Mouse (Mus musculus): ENCODE measurements around the gene Col25a1. TPM values are rescaled to one million over a fixed set of nuclear protein-coding genes. Genes with fewer than 3 reads are reported as not detected.
A peak's percentile ranks its signal among the peaks of the same experiment; 100 is the strongest.

Col25a1 gene
- polyA plus RNA-seq, 1 experiment from 2014 or later: 6.3 TPM

DNA sequence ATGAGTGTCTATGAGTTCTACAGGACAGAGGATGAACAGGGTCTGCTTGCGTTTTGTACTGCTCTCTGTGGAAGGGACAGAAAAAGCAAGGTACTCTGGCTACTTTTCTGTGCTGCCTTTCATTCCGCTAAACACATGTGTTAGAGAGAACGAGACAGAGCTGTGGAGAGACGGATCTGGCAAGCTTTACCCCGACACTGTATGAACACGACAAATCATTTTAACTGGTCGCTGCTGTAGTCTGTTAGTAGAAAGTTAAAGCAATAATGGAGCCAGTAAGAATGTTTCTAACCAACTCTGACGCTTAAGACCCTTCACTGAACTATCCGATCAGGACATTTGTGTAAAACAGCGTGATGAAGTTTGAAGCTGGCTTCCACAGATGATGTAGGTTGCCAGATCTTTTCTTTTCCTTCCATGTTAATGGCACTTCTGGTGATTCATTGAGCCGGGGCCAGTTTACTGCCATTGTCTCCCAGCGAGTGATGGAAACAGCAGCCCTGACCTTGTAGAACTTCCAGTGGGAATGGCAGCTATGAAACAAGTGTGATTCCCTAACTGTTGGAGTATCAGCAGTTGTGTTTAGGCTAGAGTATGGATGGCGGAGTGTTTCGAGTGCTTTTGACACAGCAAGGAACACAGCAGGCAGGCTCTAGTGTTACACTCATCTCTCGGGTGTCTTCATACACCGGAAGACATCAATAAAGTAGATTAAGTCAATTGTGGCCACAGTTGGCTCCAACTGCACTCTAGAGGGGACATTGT lies 437.2 kb downstream of the Col25a1 start:
- Histone ChIP-seq H3K27me3 (ENCODE audit: control insufficient read depth, insufficient read depth, low read length) (no peaks in the 10 kb centered on the region), H3K9ac (no peak overlapping the region), H3K4me1 (replicated peaks; ENCODE audit: control insufficient read depth, insufficient read depth, low read length) (no peaks in the 10 kb centered on the region), H3K4me3 (replicated peaks; ENCODE audit: low read length) (no peak overlapping the region), H3K4me2 (replicated peaks) (no peak overlapping the region), H3K27ac (no peak overlapping the region), H3K36me3 (replicated peaks; ENCODE audit: control insufficient read depth, insufficient read depth) (no peaks in the 10 kb centered on the region), H3K9me3 (ENCODE audit: control insufficient read depth, low read length) (no peaks in the 10 kb centered on the region)
- ATAC-seq (ENCODE audit: low FRiP score): no peak
- no peak for DNase-seq (ENCODE audit: low spot score)
- 84% methylated on average over 16 of the region's 16 CpGs for WGBS

DNA sequence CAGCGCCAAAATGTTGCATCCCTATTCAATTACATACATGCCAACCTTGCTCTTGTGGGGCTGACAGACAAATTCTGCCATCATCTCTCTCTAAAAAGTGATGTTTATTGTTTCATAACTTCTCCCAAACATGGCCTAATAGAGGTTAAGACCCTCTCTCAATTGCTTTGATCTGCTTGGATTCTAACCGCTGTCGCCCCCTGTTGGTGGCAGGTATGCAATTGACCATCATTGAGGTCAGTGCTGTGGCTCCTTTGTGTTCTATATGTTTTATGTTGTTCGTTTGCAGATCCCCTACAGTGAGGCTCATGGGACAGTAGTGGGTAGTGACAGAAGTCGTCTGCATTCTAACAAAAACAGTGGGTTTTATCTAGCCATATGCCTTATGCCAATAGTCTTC lies 441.9 kb downstream of the Col25a1 start:
- Histone ChIP-seq H3K9ac (no peak overlapping the region), H3K4me2 (replicated peaks) (no peak overlapping the region), H3K27me3 (ENCODE audit: control insufficient read depth, insufficient read depth, low read length) (no peaks in the 10 kb centered on the region), H3K27ac (no peak overlapping the region), H3K4me3 (replicated peaks; ENCODE audit: low read length) (no peak overlapping the region), H3K9me3 (ENCODE audit: control insufficient read depth, low read length) (no peaks in the 10 kb centered on the region), H3K4me1 (replicated peaks; ENCODE audit: control insufficient read depth, insufficient read depth, low read length) (no peaks in the 10 kb centered on the region), H3K36me3 (replicated peaks; ENCODE audit: control insufficient read depth, insufficient read depth) (no peaks in the 10 kb centered on the region)
- 71% methylated on average over 5 of the region's 5 CpGs for WGBS
- ATAC-seq (ENCODE audit: low FRiP score) (no peak), DNase-seq (ENCODE audit: low spot score) (no peak)

DNA sequence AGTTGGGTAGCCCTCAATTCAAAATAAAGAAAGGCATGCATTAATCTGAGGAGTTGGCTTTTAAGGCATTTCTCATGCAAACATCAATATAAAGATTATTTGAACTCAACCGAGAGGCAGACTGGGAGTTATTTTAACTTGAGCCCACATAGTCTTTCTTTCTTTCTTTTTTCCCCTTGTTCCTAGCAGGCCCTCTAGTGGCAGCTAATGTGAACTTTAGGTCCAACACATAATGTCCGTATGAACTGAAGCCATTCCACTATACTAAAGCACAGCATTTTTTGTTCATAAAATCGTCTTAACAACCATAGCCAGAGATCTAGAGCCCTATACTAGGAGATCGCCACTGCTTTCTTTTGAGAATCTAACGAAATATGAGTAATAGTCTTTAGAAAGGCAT lies 443.4 kb downstream of the Col25a1 start:
- H3K27ac ChIP-seq: no peak overlapping the region
- no peak overlapping the region for H3K9ac ChIP-seq
- no peaks in the 10 kb centered on the region for H3K9me3 ChIP-seq (ENCODE audit: control insufficient read depth, low read length)
- 23% methylated on average over 5 of the region's 5 CpGs for WGBS
- no peak overlapping the region for H3K4me3 ChIP-seq (replicated peaks; ENCODE audit: low read length)
- H3K27me3 ChIP-seq (ENCODE audit: control insufficient read depth, insufficient read depth, low read length): no peaks in the 10 kb centered on the region
- no peak overlapping the region for H3K4me2 ChIP-seq (replicated peaks)
- no peaks in the 10 kb centered on the region for H3K36me3 ChIP-seq (replicated peaks; ENCODE audit: control insufficient read depth, insufficient read depth)
- 0 out of 2 replicates have a peak, but pooled peaks cover 2% of the 10 kb centered on the region for H3K4me1 ChIP-seq (replicated peaks; ENCODE audit: control insufficient read depth, insufficient read depth, low read length)
- no peak for ATAC-seq (ENCODE audit: low FRiP score)
- DNase-seq (ENCODE audit: low spot score): peak; percentile 76

DNA sequence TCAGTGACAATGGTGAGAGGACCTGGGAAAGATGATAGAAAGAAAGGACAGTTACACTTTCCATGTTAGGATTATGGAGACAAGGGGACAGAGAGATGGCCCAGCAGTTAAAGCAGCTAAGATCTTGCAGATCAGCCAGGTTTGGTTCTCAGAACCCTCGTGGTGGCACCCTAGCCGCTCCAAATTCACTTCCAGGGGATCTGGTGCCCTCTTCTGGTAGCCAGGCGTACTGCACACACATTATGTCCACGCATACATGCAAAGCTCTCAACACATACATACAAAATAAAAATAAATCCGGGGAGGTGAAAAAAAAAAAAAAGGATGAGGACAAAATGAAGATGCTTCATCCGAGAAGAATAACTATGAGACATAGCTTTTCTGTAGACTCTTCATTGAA lies 445.4 kb downstream of the Col25a1 start:
- DNase-seq (ENCODE audit: low spot score): no peak
- 69% methylated on average over 6 of the region's 6 CpGs for WGBS
- Histone ChIP-seq H3K27me3 (ENCODE audit: control insufficient read depth, insufficient read depth, low read length) (no peaks in the 10 kb centered on the region), H3K9ac (no peak overlapping the region), H3K4me2 (replicated peaks) (no peak overlapping the region), H3K4me3 (replicated peaks; ENCODE audit: low read length) (no peak overlapping the region), H3K9me3 (ENCODE audit: control insufficient read depth, low read length) (no peaks in the 10 kb centered on the region), H3K4me1 (replicated peaks; ENCODE audit: control insufficient read depth, insufficient read depth, low read length) (0 out of 2 replicates have a peak, but pooled peaks cover 2% of the 10 kb centered on the region), H3K27ac (no peak overlapping the region), H3K36me3 (replicated peaks; ENCODE audit: control insufficient read depth, insufficient read depth) (no peaks in the 10 kb centered on the region)
- ATAC-seq (ENCODE audit: low FRiP score): no peak

DNA sequence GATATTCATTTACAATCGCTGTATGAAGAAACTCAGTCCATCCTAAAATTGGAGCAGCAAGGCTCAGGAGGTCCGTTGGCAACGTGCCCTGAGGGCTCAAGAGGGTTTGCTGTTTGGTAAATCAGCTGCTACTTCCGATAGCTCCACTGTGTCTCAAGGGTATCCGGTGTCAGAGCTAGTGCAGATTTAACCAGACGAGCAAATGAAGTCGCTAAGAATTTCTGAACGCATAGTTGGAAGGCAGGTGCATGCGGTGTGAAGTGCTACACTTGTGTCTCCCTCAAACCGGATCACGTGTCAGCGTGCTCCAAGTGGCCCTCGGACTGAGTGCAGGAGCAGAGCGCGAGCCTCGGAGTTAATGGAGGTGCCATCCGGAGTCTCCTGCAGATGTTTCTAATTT lies 448.2 kb downstream of the Col25a1 start:
- Histone ChIP-seq H3K4me2 (replicated peaks) (no peak overlapping the region), H3K9me3 (ENCODE audit: control insufficient read depth, low read length) (no peaks in the 10 kb centered on the region), H3K9ac (no peak overlapping the region), H3K27ac (no peak overlapping the region), H3K4me1 (replicated peaks; ENCODE audit: control insufficient read depth, insufficient read depth, low read length) (0 out of 2 replicates have a peak, but pooled peaks cover 2% of the 10 kb centered on the region), H3K4me3 (replicated peaks; ENCODE audit: low read length) (no peak overlapping the region), H3K27me3 (ENCODE audit: control insufficient read depth, insufficient read depth, low read length) (no peaks in the 10 kb centered on the region), H3K36me3 (replicated peaks; ENCODE audit: control insufficient read depth, insufficient read depth) (no peaks in the 10 kb centered on the region)
- ATAC-seq (ENCODE audit: low FRiP score): no peak
- WGBS: 69% methylated on average over 17 of the region's 17 CpGs
- DNase-seq (ENCODE audit: low spot score): peak; percentile 44

DNA sequence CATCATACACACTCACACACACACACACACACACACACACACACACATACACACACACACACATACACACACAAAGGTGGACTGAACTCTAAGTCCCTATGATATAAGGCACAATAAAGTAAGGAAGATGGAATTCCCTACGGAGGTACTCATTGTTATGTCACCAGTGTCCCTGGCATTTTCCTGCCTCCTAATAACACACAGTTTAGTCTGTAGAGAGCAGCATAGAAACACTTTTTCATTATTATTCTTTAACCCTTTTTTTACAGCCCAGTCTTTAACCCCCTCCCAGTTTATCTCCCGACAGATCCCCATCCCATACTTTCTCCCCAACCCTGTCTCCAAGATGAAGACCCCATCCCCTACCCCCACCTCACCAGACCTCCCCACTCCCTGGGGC lies 450.3 kb downstream of the Col25a1 start:
- DNase-seq (ENCODE audit: low spot score) (no peak), ATAC-seq (ENCODE audit: low FRiP score) (no peak)
- no peaks in the 10 kb centered on the region for H3K27me3 ChIP-seq (ENCODE audit: control insufficient read depth, insufficient read depth, low read length)
- 90% methylated on average over 2 of the region's 2 CpGs for WGBS
- no peak overlapping the region for H3K27ac ChIP-seq
- no peaks in the 10 kb centered on the region for H3K9me3 ChIP-seq (ENCODE audit: control insufficient read depth, low read length)
- H3K4me1 ChIP-seq (replicated peaks; ENCODE audit: control insufficient read depth, insufficient read depth, low read length): 0 out of 2 replicates have a peak, but pooled peaks cover 2% of the 10 kb centered on the region
- no peak overlapping the region for H3K9ac ChIP-seq
- H3K4me3 ChIP-seq (replicated peaks; ENCODE audit: low read length): no peak overlapping the region
- H3K4me2 ChIP-seq (replicated peaks): no peak overlapping the region
- H3K36me3 ChIP-seq (replicated peaks; ENCODE audit: control insufficient read depth, insufficient read depth): no peaks in the 10 kb centered on the region

DNA sequence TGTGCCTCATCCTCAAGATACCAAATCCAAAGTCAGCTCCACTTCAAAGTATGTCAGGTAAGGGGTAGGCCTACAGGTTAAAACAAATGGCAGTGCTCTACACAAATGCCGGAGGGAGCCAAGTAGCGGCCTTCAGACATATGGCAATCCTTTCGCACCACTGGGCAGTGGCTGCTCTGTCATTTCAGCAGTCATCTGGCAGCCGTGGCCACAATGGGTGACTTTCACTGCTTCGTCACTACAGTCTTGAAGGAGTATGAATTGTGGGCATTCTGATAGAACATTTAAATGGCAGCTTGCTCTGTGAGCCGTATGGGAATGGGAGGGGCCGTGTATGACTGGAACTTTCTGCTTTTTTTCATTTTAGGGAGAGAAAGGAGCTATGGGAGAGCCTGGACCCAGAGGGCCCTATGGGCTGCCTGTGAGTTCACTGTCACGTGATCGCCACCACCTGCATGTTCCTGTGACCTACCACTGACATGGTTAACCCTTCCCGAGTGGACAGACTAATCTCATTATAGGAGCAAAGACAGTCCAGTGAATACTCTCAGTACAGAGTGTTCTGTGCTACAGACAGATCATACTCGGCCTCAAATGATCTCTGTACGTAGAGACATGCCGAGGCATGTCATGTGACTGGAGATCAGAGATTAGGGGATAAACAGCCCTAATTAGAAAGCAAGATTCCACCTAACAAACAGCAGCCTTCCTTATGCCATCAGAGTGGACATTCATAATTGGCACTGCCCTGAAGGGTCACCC lies 451.8 kb downstream of the Col25a1 start:
- ATAC-seq (ENCODE audit: low FRiP score) (no peak), DNase-seq (ENCODE audit: low spot score) (no peak)
- Histone ChIP-seq H3K4me3 (replicated peaks; ENCODE audit: low read length) (no peak overlapping the region), H3K4me2 (replicated peaks) (no peak overlapping the region), H3K9ac (no peak overlapping the region), H3K4me1 (replicated peaks; ENCODE audit: control insufficient read depth, insufficient read depth, low read length) (0 out of 2 replicates have a peak, but pooled peaks cover 2% of the 10 kb centered on the region), H3K9me3 (ENCODE audit: control insufficient read depth, low read length) (no peaks in the 10 kb centered on the region), H3K27ac (no peak overlapping the region), H3K36me3 (replicated peaks; ENCODE audit: control insufficient read depth, insufficient read depth) (no peaks in the 10 kb centered on the region), H3K27me3 (ENCODE audit: control insufficient read depth, insufficient read depth, low read length) (no peaks in the 10 kb centered on the region)
- WGBS: 82% methylated on average over 13 of the region's 13 CpGs

DNA sequence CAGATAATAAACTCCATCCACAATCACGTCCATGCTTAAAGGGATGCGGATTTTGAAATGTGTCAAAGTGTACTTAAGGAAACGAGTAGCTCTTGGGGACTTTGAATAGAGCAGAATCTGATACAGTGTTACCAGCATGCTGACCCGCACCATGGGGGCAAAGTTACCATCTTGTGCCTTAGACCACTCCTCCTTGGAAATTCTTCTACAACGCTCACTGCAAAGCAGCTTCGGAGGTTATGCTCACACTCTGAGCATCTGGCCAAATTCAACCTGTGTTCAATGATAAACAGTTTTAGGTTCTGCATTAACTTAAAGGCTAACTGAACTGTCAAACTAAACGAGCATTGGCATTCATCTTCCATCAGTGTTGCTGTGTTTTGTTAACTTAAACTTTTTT lies 452.7 kb downstream of the Col25a1 start:
- ATAC-seq (ENCODE audit: low FRiP score) (no peak), DNase-seq (ENCODE audit: low spot score) (no peak)
- Histone ChIP-seq H3K36me3 (replicated peaks; ENCODE audit: control insufficient read depth, insufficient read depth) (no peaks in the 10 kb centered on the region), H3K27me3 (ENCODE audit: control insufficient read depth, insufficient read depth, low read length) (no peaks in the 10 kb centered on the region), H3K9me3 (ENCODE audit: control insufficient read depth, low read length) (no peaks in the 10 kb centered on the region), H3K27ac (no peak overlapping the region), H3K9ac (no peak overlapping the region), H3K4me2 (replicated peaks) (no peak overlapping the region), H3K4me3 (replicated peaks; ENCODE audit: low read length) (no peak overlapping the region), H3K4me1 (replicated peaks; ENCODE audit: control insufficient read depth, insufficient read depth, low read length) (0 out of 2 replicates have a peak, but pooled peaks cover 2% of the 10 kb centered on the region)
- 87% methylated on average over 7 of the region's 7 CpGs for WGBS

DNA sequence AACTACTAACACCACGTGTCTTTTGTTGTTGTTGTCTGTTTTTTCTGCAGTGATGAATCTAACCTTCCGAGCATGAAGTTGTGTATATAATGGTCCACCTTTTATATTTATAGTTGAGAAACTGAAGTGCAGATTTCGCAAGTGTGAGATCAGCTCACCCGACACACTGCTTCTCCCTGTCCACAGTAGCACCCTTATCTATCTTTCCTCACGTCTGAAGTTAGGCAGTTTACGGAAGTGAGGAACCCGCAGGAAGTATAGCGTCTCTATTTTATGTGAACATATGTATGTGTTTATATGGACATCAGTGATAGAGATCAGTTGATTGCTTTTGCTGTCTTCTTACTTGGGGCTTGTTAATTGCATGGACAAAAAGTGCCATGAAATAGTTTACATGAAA lies 463.7 kb downstream of the Col25a1 start:
- DNase-seq (ENCODE audit: low spot score) (no peak), ATAC-seq (ENCODE audit: low FRiP score) (no peak)
- no peaks in the 10 kb centered on the region for H3K4me1 ChIP-seq (replicated peaks; ENCODE audit: control insufficient read depth, insufficient read depth, low read length)
- WGBS: 94% methylated on average over 8 of the region's 8 CpGs
- H3K9me3 ChIP-seq (ENCODE audit: control insufficient read depth, low read length): no peaks in the 10 kb centered on the region
- H3K4me3 ChIP-seq (replicated peaks; ENCODE audit: low read length): no peak overlapping the region
- H3K4me2 ChIP-seq (replicated peaks): no peak overlapping the region
- H3K9ac ChIP-seq: no peak overlapping the region
- no peak overlapping the region for H3K27ac ChIP-seq
- no peaks in the 10 kb centered on the region for H3K36me3 ChIP-seq (replicated peaks; ENCODE audit: control insufficient read depth, insufficient read depth)
- no peaks in the 10 kb centered on the region for H3K27me3 ChIP-seq (ENCODE audit: control insufficient read depth, insufficient read depth, low read length)

Measured in hindbrain, embryonic 14.5 days (tissue).